Mouse (Mus musculus) C2C12 (cell line): ENCODE data around the gene Xylt1. TPM values are rescaled to one million over a fixed set of nuclear protein-coding genes. Genes with fewer than 3 reads are reported as not detected.

Experiments
- H3K27me3 ChIP-seq: one replicate; pipeline ENCODE4 v1.6.1; 2011; ENCODE audit not compliant: control insufficient read depth, insufficient read depth, insufficient read length
- H3K36me3 ChIP-seq: one replicate; pipeline ENCODE4 v1.6.1; 2011; ENCODE audit not compliant: control insufficient read depth, insufficient read depth
- H3K4me3 ChIP-seq: one replicate; pipeline ENCODE4 v1.5.1; 2011; ENCODE audit warnings: mild to moderate bottlenecking, control low read depth; ENCODE audit not compliant: poor library complexity, insufficient read depth, severe bottlenecking
- H3K79me2 ChIP-seq: one replicate; pipeline ENCODE4 v1.6.1; 2011; ENCODE audit not compliant: control insufficient read depth, insufficient read depth
- H3K79me3 ChIP-seq: one replicate; pipeline ENCODE4 v1.6.1; 2011; ENCODE audit warnings: low read depth, control low read depth
- H3ac ChIP-seq: one replicate; pipeline ENCODE3; 2011; ENCODE audit warnings: low read depth; ENCODE audit not compliant: control insufficient read depth, insufficient read length
- CEBPB ChIP-seq: IDR thresholded peaks from one replicate; pipeline ENCODE4 v1.6.1; 2011; ENCODE audit warnings: low read depth, mild to moderate bottlenecking, control low read depth, moderate library complexity
- CTCF ChIP-seq: IDR thresholded peaks from one replicate; pipeline ENCODE4 v1.5.1; 2011; ENCODE audit not compliant: control insufficient read depth, insufficient read depth, insufficient read length
- FOSL1 ChIP-seq: IDR thresholded peaks from one replicate; pipeline ENCODE4 v1.8.0; 2011; ENCODE audit warnings: mild to moderate bottlenecking, low read length; ENCODE audit not compliant: poor library complexity, insufficient read depth, severe bottlenecking
- MAX ChIP-seq: IDR thresholded peaks from one replicate; pipeline ENCODE4 v1.6.1; 2011; ENCODE audit warnings: mild to moderate bottlenecking, control low read depth
- MYOD1 ChIP-seq: IDR thresholded peaks from one replicate; pipeline ENCODE4 v1.6.1; 2011; ENCODE audit warnings: low read depth; ENCODE audit not compliant: control insufficient read depth, insufficient read length
- MYOG ChIP-seq: IDR thresholded peaks from one replicate; pipeline ENCODE4 v1.6.1; 2011; ENCODE audit not compliant: control insufficient read depth, insufficient read length; ENCODE audit errors: extremely low read depth
- USF1 ChIP-seq: IDR thresholded peaks from one replicate; pipeline ENCODE4 v1.6.1; 2011; ENCODE audit warnings: low read depth, mild to moderate bottlenecking, control low read depth, moderate library complexity
- polyA plus RNA-seq: library from polyadenylated mRNA; unstranded; fragments of >200 nt; fragmentation: generic; extraction: Trizol; gene quantifications from one replicate; pipeline ENCODE4 v1.2.1, GENCODE M21; 2012; ENCODE audit warnings: missing spikeins

The Xylt1 gene
- polyA plus RNA-seq, 1 experiment: not detected

- H3K4me3 ChIP-seq: no peak overlapping the region
- no peaks in the 10 kb centered on the region for H3K27me3 ChIP-seq
- TF ChIP-seq USF1 (no peak), CTCF (no peak), MYOG (no peak), MYOD1 (no peak), FOSL1 (no peak), CEBPB (no peak), MAX (no peak)
- no peak overlapping the region for H3ac ChIP-seq
- no peaks in the 10 kb centered on the region for H3K79me2 ChIP-seq
- H3K36me3 ChIP-seq: no peaks in the 10 kb centered on the region
- no peaks in the 10 kb centered on the region for H3K79me3 ChIP-seq
Measured at GRCm38 (mm10) chr7:117401581-117401980, 20.8 kb downstream of the Xylt1 start.

GRCm38 (mm10) chr7:117406336-117406735 is 25.6 kb downstream of the Xylt1 start:
- TF ChIP-seq CEBPB: no peak
- no peak for TF ChIP-seq MYOD1
- no peak for TF ChIP-seq USF1
- TF ChIP-seq MYOG: no peak
- TF ChIP-seq MAX: no peak
- TF ChIP-seq CTCF: no peak
- TF ChIP-seq FOSL1: no peak
- H3K79me3 ChIP-seq: no peaks in the 10 kb centered on the region
- H3K36me3 ChIP-seq: no peaks in the 10 kb centered on the region
- H3K4me3 ChIP-seq: no peak overlapping the region
- H3K79me2 ChIP-seq: no peaks in the 10 kb centered on the region
- H3ac ChIP-seq: no peak overlapping the region
- no peaks in the 10 kb centered on the region for H3K27me3 ChIP-seq

- H3ac ChIP-seq: no peak overlapping the region
- H3K79me3 ChIP-seq: no peaks in the 10 kb centered on the region
- H3K4me3 ChIP-seq: no peak overlapping the region
- no peaks in the 10 kb centered on the region for H3K36me3 ChIP-seq
- TF ChIP-seq MYOD1 (no peak), USF1 (no peak), CEBPB (no peak), MYOG (no peak), MAX (no peak), CTCF (no peak), FOSL1 (no peak)
- no peaks in the 10 kb centered on the region for H3K79me2 ChIP-seq
- H3K27me3 ChIP-seq: no peaks in the 10 kb centered on the region
Measured at GRCm38 (mm10) chr7:117409268-117409988, 28.6 kb downstream of the Xylt1 start.

DNA sequence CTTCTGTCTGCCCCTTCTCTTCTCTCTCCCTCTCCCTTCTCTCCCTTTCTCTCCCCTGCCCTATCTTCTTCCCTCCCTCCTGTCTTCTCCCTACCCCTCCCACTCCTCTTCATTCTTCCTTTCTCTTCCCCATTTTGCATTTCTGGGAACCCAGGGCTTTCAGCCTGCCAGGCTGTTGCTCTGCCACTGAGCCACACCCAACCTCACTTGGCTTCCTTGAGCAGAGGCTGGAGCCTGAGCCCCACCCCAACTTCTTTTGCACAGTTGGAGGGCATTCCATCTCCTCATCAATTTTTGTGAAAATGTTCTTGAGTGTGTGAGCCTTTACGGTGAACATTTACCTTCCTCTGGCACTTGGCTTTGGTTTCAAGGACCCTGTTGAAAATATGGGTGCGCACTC is 31.1 kb downstream of the Xylt1 start:
- H3K36me3 ChIP-seq: no peaks in the 10 kb centered on the region
- H3K4me3 ChIP-seq: no peak overlapping the region
- H3K27me3 ChIP-seq: no peaks in the 10 kb centered on the region
- H3K79me3 ChIP-seq: no peaks in the 10 kb centered on the region
- H3ac ChIP-seq: no peak overlapping the region
- TF ChIP-seq MAX (no peak), CEBPB (no peak), USF1 (no peak), CTCF (no peak)
- H3K79me2 ChIP-seq: no peaks in the 10 kb centered on the region

DNA sequence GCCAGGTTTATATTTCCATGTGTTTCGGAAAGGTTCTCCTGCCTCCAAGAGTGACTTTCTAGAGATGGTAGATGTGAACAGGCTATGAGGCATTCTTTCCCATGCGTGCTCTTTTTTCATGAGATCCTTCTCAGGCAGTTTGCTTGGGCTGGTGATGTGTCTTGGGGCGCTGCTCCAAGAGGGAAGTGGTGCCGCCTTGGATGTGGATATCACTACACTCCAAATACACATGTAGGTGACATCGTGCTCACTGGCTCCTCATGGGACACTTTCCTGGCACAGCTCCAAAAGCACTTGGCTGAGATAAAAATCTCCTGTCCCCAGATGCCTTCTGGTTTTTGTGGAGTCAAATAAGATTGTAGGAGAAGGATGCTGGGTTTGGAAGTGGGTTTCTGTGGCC is 31.6 kb downstream of the Xylt1 start:
- no peaks in the 10 kb centered on the region for H3K79me2 ChIP-seq
- H3K4me3 ChIP-seq: no peak overlapping the region
- H3ac ChIP-seq: no peak overlapping the region
- H3K36me3 ChIP-seq: no peaks in the 10 kb centered on the region
- TF ChIP-seq CEBPB: no peak
- TF ChIP-seq MYOD1: no peak
- no peak for TF ChIP-seq CTCF
- no peak for TF ChIP-seq USF1
- no peak for TF ChIP-seq MAX
- no peak for TF ChIP-seq MYOG
- H3K79me3 ChIP-seq: no peaks in the 10 kb centered on the region
- H3K27me3 ChIP-seq: no peaks in the 10 kb centered on the region

GRCm38 (mm10) chr7:117414341-117415008 is 33.7 kb downstream of the Xylt1 start:
- Histone ChIP-seq H3K4me3 (no peak overlapping the region), H3K79me2 (no peaks in the 10 kb centered on the region), H3K79me3 (no peaks in the 10 kb centered on the region), H3ac (no peak overlapping the region), H3K27me3 (no peaks in the 10 kb centered on the region), H3K36me3 (no peaks in the 10 kb centered on the region)
- TF ChIP-seq CTCF: no peak
- TF ChIP-seq MYOD1: no peak
- TF ChIP-seq FOSL1: no peak
- no peak for TF ChIP-seq CEBPB
- TF ChIP-seq MYOG: no peak
- TF ChIP-seq MAX: no peak
- TF ChIP-seq USF1: no peak
